Comparison of ENCODE assay signal across 19 mouse cellular contexts in the genomic region with DNA sequence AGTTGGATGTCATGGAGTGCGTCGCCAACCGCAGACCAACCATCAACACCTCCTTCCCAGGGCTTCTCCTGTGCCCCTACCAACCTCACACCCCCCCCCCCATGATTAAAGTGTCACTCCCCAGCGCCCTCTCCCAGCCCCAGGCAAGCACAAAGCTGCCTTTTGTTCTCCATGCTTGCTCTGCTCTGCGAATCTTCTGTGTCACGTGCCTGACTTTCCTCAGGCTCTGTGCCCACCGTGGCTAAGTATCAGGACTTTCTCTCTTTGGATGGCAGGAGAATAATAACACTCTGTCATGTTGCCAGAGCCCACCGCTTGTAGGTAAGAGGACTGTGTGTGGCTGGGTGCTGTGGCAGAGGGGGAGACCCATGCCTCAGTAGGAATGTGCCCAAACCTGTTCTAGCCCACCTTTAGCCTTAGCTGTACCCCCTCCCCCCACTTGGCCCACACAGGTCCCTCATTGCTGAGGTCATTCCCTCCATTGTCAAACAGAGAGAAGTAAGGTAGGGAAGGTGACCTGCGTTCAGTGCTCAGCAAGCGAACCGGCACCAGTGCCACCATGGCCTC.
DNase-seq lines count a peak whose midpoint lies in the region; ATAC-seq and TF ChIP-seq lines count a peak whose summit lies in the region.
"Had no signal": no experiment of that assay in that cellular context is flagged by ENCODE, and none has a peak within 500 bp of the region (broad histone marks: within the 10 kb centered on the region; RNA-seq: fewer than 3 reads in every experiment).

No protein-coding gene starts in this region.

- WGBS in hindbrain, embryonic 16.5 days: 47% methylated on average over 11 of the region's 11 CpGs
- 65% methylated on average over 11 of the region's 11 CpGs for WGBS in hindbrain, embryonic 11.5 days
- WGBS in stomach, embryonic 14.5 days: 51% methylated on average over 11 of the region's 11 CpGs
- WGBS in stomach, postnatal 0 days: 57% methylated on average over 11 of the region's 11 CpGs
- 56% methylated on average over 11 of the region's 11 CpGs for WGBS in midbrain, embryonic 13.5 days

- no peak for TF ChIP-seq EP300 in stomach, postnatal 0 days (optimal IDR thresholded peaks at IDR 0.05)

- DNase-seq in hindbrain, embryonic 11.5 days (ENCODE audit: low spot score): no peak
- no peak for DNase-seq in stomach, postnatal 0 days (ENCODE audit: low spot score)
- DNase-seq in urinary bladder, postnatal 14 days (ENCODE audit: low spot score): no peak
- DNase-seq in cerebellum, adult 11-12 months: no peak
- DNase-seq: adrenal gland, postnatal 10 days; cerebellum, postnatal 10 days; gastrocnemius, postnatal 25 days; heart, adult 2 months; heart, postnatal 36 days; lung, adult 2 months; thymus, adult 18-20 months had no signal

- no peaks in the 10 kb centered on the region for H3K9me3 ChIP-seq in hindbrain, embryonic 16.5 days (ENCODE audit: control insufficient read depth, low read length)
- no peaks in the 10 kb centered on the region for H3K9me3 ChIP-seq in hindbrain, embryonic 11.5 days (ENCODE audit: control insufficient read depth, low read length)
- H3K9me3 ChIP-seq in stomach, embryonic 14.5 days (ENCODE audit: control insufficient read depth, low read depth, low read length): no peaks in the 10 kb centered on the region
- H3K9me3 ChIP-seq in stomach, postnatal 0 days (ENCODE audit: control insufficient read depth, low read length): no peaks in the 10 kb centered on the region
- H3K9me3 ChIP-seq in midbrain, embryonic 13.5 days: no peaks in the 10 kb centered on the region
- H3K9me3 ChIP-seq: forebrain, embryonic 15.5 days; intestine, embryonic 15.5 days; neural tube, embryonic 13.5 days had no signal

- H3K4me3 ChIP-seq in hindbrain, embryonic 16.5 days (ENCODE audit: low read length): no peak overlapping the region
- H3K4me3 ChIP-seq in hindbrain, embryonic 11.5 days (ENCODE audit: low read depth, low read length): no peak overlapping the region
- no peak overlapping the region for H3K4me3 ChIP-seq in stomach, embryonic 14.5 days (ENCODE audit: low read depth, low read length)
- H3K4me3 ChIP-seq in stomach, postnatal 0 days (ENCODE audit: low read depth, low read length): no peak overlapping the region
- no peak overlapping the region for H3K4me3 ChIP-seq in midbrain, embryonic 13.5 days (replicated peaks)
- H3K4me3 ChIP-seq: forebrain, embryonic 15.5 days; heart, adult 2 months; intestine, embryonic 15.5 days; neural tube, embryonic 13.5 days had no signal

- H3K36me3 ChIP-seq in hindbrain, embryonic 16.5 days (ENCODE audit: control insufficient read depth, insufficient read depth, low read length): no peaks in the 10 kb centered on the region
- no peaks in the 10 kb centered on the region for H3K36me3 ChIP-seq in hindbrain, embryonic 11.5 days (ENCODE audit: control insufficient read depth, insufficient read depth, low read length)
- H3K36me3 ChIP-seq in stomach, embryonic 14.5 days (ENCODE audit: control insufficient read depth, insufficient read depth, low read length): no peaks in the 10 kb centered on the region
- no peaks in the 10 kb centered on the region for H3K36me3 ChIP-seq in stomach, postnatal 0 days (ENCODE audit: control insufficient read depth, insufficient read depth, low read length)
- H3K36me3 ChIP-seq in midbrain, embryonic 13.5 days: no peaks in the 10 kb centered on the region
- H3K36me3 ChIP-seq: forebrain, embryonic 15.5 days; intestine, embryonic 15.5 days; neural tube, embryonic 13.5 days had no signal

- H3K9ac ChIP-seq in hindbrain, embryonic 16.5 days (ENCODE audit: low read depth, low read length): no peak overlapping the region
- no peak overlapping the region for H3K9ac ChIP-seq in hindbrain, embryonic 11.5 days (ENCODE audit: low read depth, low read length)
- no peak overlapping the region for H3K9ac ChIP-seq in stomach, embryonic 14.5 days (replicated peaks; ENCODE audit: low read depth, low read length)
- no peak overlapping the region for H3K9ac ChIP-seq in stomach, postnatal 0 days (ENCODE audit: low read length)
- no peak overlapping the region for H3K9ac ChIP-seq in midbrain, embryonic 13.5 days (replicated peaks)
- H3K9ac ChIP-seq: forebrain, embryonic 15.5 days; intestine, embryonic 15.5 days; neural tube, embryonic 13.5 days had no signal

- no peak for TF ChIP-seq CTCF in stomach, postnatal 0 days (IDR thresholded peaks at IDR 0.05; ENCODE audit: low read depth)

- no peak overlapping the region for H3K4me2 ChIP-seq in hindbrain, embryonic 16.5 days (ENCODE audit: low read length)
- H3K4me2 ChIP-seq in hindbrain, embryonic 11.5 days (replicated peaks; ENCODE audit: low read depth, low read length): no peak overlapping the region
- no peak overlapping the region for H3K4me2 ChIP-seq in stomach, embryonic 14.5 days (replicated peaks; ENCODE audit: low read depth, low read length)
- no peak overlapping the region for H3K4me2 ChIP-seq in stomach, postnatal 0 days (replicated peaks; ENCODE audit: low read depth)
- no peak overlapping the region for H3K4me2 ChIP-seq in midbrain, embryonic 13.5 days (replicated peaks)
- H3K4me2 ChIP-seq: forebrain, embryonic 15.5 days; intestine, embryonic 15.5 days; liver, embryonic 11.5 days; neural tube, embryonic 13.5 days had no signal

- H3K27me3 ChIP-seq in hindbrain, embryonic 16.5 days (replicated peaks; ENCODE audit: control insufficient read depth, insufficient read depth, low read length): no peaks in the 10 kb centered on the region
- H3K27me3 ChIP-seq in hindbrain, embryonic 11.5 days (ENCODE audit: control insufficient read depth, insufficient read depth, low read length): no peaks in the 10 kb centered on the region
- no peaks in the 10 kb centered on the region for H3K27me3 ChIP-seq in stomach, embryonic 14.5 days (ENCODE audit: control insufficient read depth, insufficient read depth, low read length)
- no peaks in the 10 kb centered on the region for H3K27me3 ChIP-seq in stomach, postnatal 0 days (ENCODE audit: control insufficient read depth, insufficient read depth, low read length)
- no peaks in the 10 kb centered on the region for H3K27me3 ChIP-seq in midbrain, embryonic 13.5 days
- H3K27me3 ChIP-seq: forebrain, embryonic 15.5 days; intestine, embryonic 15.5 days; neural tube, embryonic 13.5 days; Patski had no signal

- 0 out of 2 replicates have a peak, but pooled peaks have one; percentile 21 for ATAC-seq in hindbrain, embryonic 16.5 days
- ATAC-seq in hindbrain, embryonic 11.5 days (ENCODE audit: low FRiP score): no peak
- ATAC-seq in stomach, embryonic 14.5 days (ENCODE audit: insufficient number of reproducible peaks, insufficient read depth, low FRiP score, low read depth): peak; percentile 56
- ATAC-seq in stomach, postnatal 0 days (ENCODE audit: low FRiP score, low TSS enrichment): no peak
- 0 out of 2 replicates have a peak, but pooled peaks have one; percentile 12 for ATAC-seq in midbrain, embryonic 13.5 days
- ATAC-seq: forebrain, embryonic 15.5 days; intestine, embryonic 15.5 days; Patski had no signal

- no peak overlapping the region for H3K27ac ChIP-seq in hindbrain, embryonic 16.5 days (ENCODE audit: low read depth, low read length)
- H3K27ac ChIP-seq in hindbrain, embryonic 11.5 days (ENCODE audit: low read depth, low read length): no peak overlapping the region
- no peak overlapping the region for H3K27ac ChIP-seq in stomach, embryonic 14.5 days (ENCODE audit: low read length)
- H3K27ac ChIP-seq in stomach, postnatal 0 days (replicated peaks): no peak overlapping the region
- H3K27ac ChIP-seq in midbrain, embryonic 13.5 days: no peak overlapping the region
- H3K27ac ChIP-seq: forebrain, embryonic 15.5 days; heart, adult 2 months; intestine, embryonic 15.5 days; neural tube, embryonic 13.5 days had no signal

- peaks cover 23% of the 10 kb centered on the region for H3K4me1 ChIP-seq in hindbrain, embryonic 16.5 days (ENCODE audit: control insufficient read depth, insufficient read depth, low read depth, low read length)
- no peaks in the 10 kb centered on the region; the same call in none of the 2 replicates for H3K4me1 ChIP-seq in hindbrain, embryonic 11.5 days (replicated peaks; ENCODE audit: control insufficient read depth, insufficient read depth, low read length)
- no peaks in the 10 kb centered on the region for H3K4me1 ChIP-seq in stomach, embryonic 14.5 days (ENCODE audit: control insufficient read depth, insufficient read depth, low read length)
- H3K4me1 ChIP-seq in stomach, postnatal 0 days (replicated peaks; ENCODE audit: control insufficient read depth, insufficient read depth): no peaks in the 10 kb centered on the region
- H3K4me1 ChIP-seq in midbrain, embryonic 13.5 days (replicated peaks): peaks cover 52% of the 10 kb centered on the region
- H3K4me1 ChIP-seq: intestine, embryonic 15.5 days had no signal

Comparison
In these comparisons a context has a peak if more than half of its experiments do, and no peak if none do; other contexts are left out.
1. ATAC-seq: peak in hindbrain, embryonic 16.5 days (single experiment), stomach, embryonic 14.5 days (single experiment) and midbrain, embryonic 13.5 days (single experiment); none in hindbrain, embryonic 11.5 days (single experiment) and stomach, postnatal 0 days (single experiment).